Mouse (Mus musculus): ENCODE results near the gene Tcf20.
A peak's percentile ranks its signal among the peaks of the same experiment; 100 is the strongest.

Tcf20 gene

GRCm38 (mm10) chr15:82928023-82928422 lies 59.6 kb downstream of the Tcf20 start:
- no peak for DNase-seq (ENCODE audit: low read depth in 2 of 2, low spot score in 2 of 2)

GRCm38 (mm10) chr15:82927057-82927456 lies 60.6 kb downstream of the Tcf20 start:
- no peak for DNase-seq (ENCODE audit: low read depth in 2 of 2, low spot score in 2 of 2)

GRCm38 (mm10) chr15:82924679-82925425 lies 62.8 kb downstream of the Tcf20 start:
- DNase-seq (ENCODE audit: low read depth in 2 of 2, low spot score in 2 of 2), result no peak

- DNase-seq (ENCODE audit: low read depth in 2 of 2, low spot score in 2 of 2), result no peak
Measured at GRCm38 (mm10) chr15:82923531-82923930, 64.1 kb downstream of the Tcf20 start.

GRCm38 (mm10) chr15:82922755-82923154 lies 64.9 kb downstream of the Tcf20 start:
- DNase-seq (ENCODE audit: low read depth in 2 of 2, low spot score in 2 of 2), result no peak

GRCm38 (mm10) chr15:82922052-82922451 lies 65.6 kb downstream of the Tcf20 start:
- peak in 1 of 2 experiments; percentile 31 for DNase-seq (ENCODE audit: low read depth in 2 of 2, low spot score in 2 of 2)

- DNase-seq (ENCODE audit: low read depth in 2 of 2, low spot score in 2 of 2), result no peak
Measured at GRCm38 (mm10) chr15:82921559-82921958, 66.1 kb downstream of the Tcf20 start.

- DNase-seq (ENCODE audit: low read depth in 2 of 2, low spot score in 2 of 2), result no peak
Measured at GRCm38 (mm10) chr15:82920895-82921515, 66.7 kb downstream of the Tcf20 start.

GRCm38 (mm10) chr15:82917965-82918364 lies 69.7 kb downstream of the Tcf20 start:
- no peak for DNase-seq (ENCODE audit: low read depth in 2 of 2, low spot score in 2 of 2)

- no peak for DNase-seq (ENCODE audit: low read depth in 2 of 2, low spot score in 2 of 2)
Measured at GRCm38 (mm10) chr15:82917207-82917844, 70.3 kb downstream of the Tcf20 start.

- peak in 1 of 2 experiments; percentile 14 for DNase-seq (ENCODE audit: low read depth in 2 of 2, low spot score in 2 of 2)
Measured at GRCm38 (mm10) chr15:82914455-82914854, 73.2 kb downstream of the Tcf20 start.

GRCm38 (mm10) chr15:82911965-82912337 lies 75.7 kb downstream of the Tcf20 start:
- DNase-seq (ENCODE audit: low read depth in 2 of 2, low spot score in 2 of 2), result peak; percentile 31 to 35

- DNase-seq (ENCODE audit: low read depth in 2 of 2, low spot score in 2 of 2), result no peak
Measured at GRCm38 (mm10) chr15:82911001-82911964, 76.4 kb downstream of the Tcf20 start.

- DNase-seq (ENCODE audit: low read depth in 2 of 2, low spot score in 2 of 2), result no peak
Measured at GRCm38 (mm10) chr15:82910596-82910995, 77.1 kb downstream of the Tcf20 start.

GRCm38 (mm10) chr15:82909791-82910190 lies 77.9 kb downstream of the Tcf20 start:
- DNase-seq (ENCODE audit: low read depth in 2 of 2, low spot score in 2 of 2), result no peak

- no peak for DNase-seq (ENCODE audit: low read depth in 2 of 2, low spot score in 2 of 2)
Measured at GRCm38 (mm10) chr15:82908521-82908920, 79.2 kb downstream of the Tcf20 start.

GRCm38 (mm10) chr15:82907306-82907705 lies 80.4 kb downstream of the Tcf20 start:
- DNase-seq (ENCODE audit: low read depth in 2 of 2, low spot score in 2 of 2), result no peak

GRCm38 (mm10) chr15:82906574-82907061 lies 81.1 kb downstream of the Tcf20 start:
- no peak for DNase-seq (ENCODE audit: low read depth in 2 of 2, low spot score in 2 of 2)

- no peak for DNase-seq (ENCODE audit: low read depth in 2 of 2, low spot score in 2 of 2)
Measured at GRCm38 (mm10) chr15:82905431-82906395, 82.0 kb downstream of the Tcf20 start.

- DNase-seq (ENCODE audit: low read depth in 2 of 2, low spot score in 2 of 2), result no peak
Measured at GRCm38 (mm10) chr15:82904526-82904925, 83.1 kb downstream of the Tcf20 start.

All from CD8-positive naive resting alpha-beta T cell, adult 2 months (primary cell).